Mouse (Mus musculus): ENCODE measurements around the gene Ppil2. TPM values are rescaled to one million over a fixed set of nuclear protein-coding genes. Genes with fewer than 3 reads are reported as not detected.

Gene Ppil2
- total RNA-seq, 2 experiments from 2014 or later: 71.7 to 90.4 TPM

GRCm38 (mm10) chr16:17104600-17104999, 6.5 kb downstream of the Ppil2 start:
- no peak for DNase-seq (ENCODE audit: low spot score in 2 of 2)

- no peak for DNase-seq (ENCODE audit: low spot score in 2 of 2)
These were observed 8.3 kb downstream of the Ppil2 start for GRCm38 (mm10) chr16:17102630-17103220.

GRCm38 (mm10) chr16:17096938-17097337, 14.1 kb downstream of the Ppil2 start:
- DNase-seq (ENCODE audit: low spot score in 2 of 2): no peak

- no peak for DNase-seq (ENCODE audit: low spot score in 2 of 2)
These were observed 22.7 kb downstream of the Ppil2 start for GRCm38 (mm10) chr16:17088346-17088745.

- DNase-seq (ENCODE audit: low spot score in 2 of 2): no peak
These were observed 24.3 kb downstream of the Ppil2 start for GRCm38 (mm10) chr16:17086669-17087193.

GRCm38 (mm10) chr16:17086241-17086640, 24.8 kb downstream of the Ppil2 start:
- no peak for DNase-seq (ENCODE audit: low spot score in 2 of 2)

GRCm38 (mm10) chr16:17085636-17086035, 25.4 kb downstream of the Ppil2 start:
- peak in 1 of 2 experiments; percentile 36 for DNase-seq (ENCODE audit: low spot score in 2 of 2)

- DNase-seq (ENCODE audit: low spot score in 2 of 2): no peak
These were observed 28.8 kb downstream of the Ppil2 start for GRCm38 (mm10) chr16:17082121-17082792.

GRCm38 (mm10) chr16:17078101-17078500, 33.0 kb downstream of the Ppil2 start:
- DNase-seq (ENCODE audit: low spot score in 2 of 2): no peak

GRCm38 (mm10) chr16:17076869-17077268, 34.2 kb downstream of the Ppil2 start:
- DNase-seq (ENCODE audit: low spot score in 2 of 2): no peak

GRCm38 (mm10) chr16:17076301-17076700, 34.8 kb downstream of the Ppil2 start:
- DNase-seq (ENCODE audit: low spot score in 2 of 2): no peak

GRCm38 (mm10) chr16:17073000-17073399, 38.1 kb downstream of the Ppil2 start:
- no peak for DNase-seq (ENCODE audit: low spot score in 2 of 2)

- no peak for DNase-seq (ENCODE audit: low spot score in 2 of 2)
These were observed 40.3 kb downstream of the Ppil2 start for GRCm38 (mm10) chr16:17070716-17071115.

- DNase-seq (ENCODE audit: low spot score in 2 of 2): peak; percentile 92 to 94
These were observed 41.3 kb downstream of the Ppil2 start, which contains the start of gene Ypel1 for GRCm38 (mm10) chr16:17069511-17070443. Gene Ypel1, plus strand, starts transcription at chr16:17069696.

- no peak for DNase-seq (ENCODE audit: low spot score in 2 of 2)
These were observed 43.5 kb downstream of the Ppil2 start for GRCm38 (mm10) chr16:17067552-17067951.

- no peak for DNase-seq (ENCODE audit: low spot score in 2 of 2)
These were observed 48.7 kb downstream of the Ppil2 start for GRCm38 (mm10) chr16:17062338-17062737.

- no peak for DNase-seq (ENCODE audit: low spot score in 2 of 2)
These were observed 55.5 kb downstream of the Ppil2 start for GRCm38 (mm10) chr16:17055584-17055983.

GRCm38 (mm10) chr16:17053903-17054302, 57.2 kb downstream of the Ppil2 start:
- DNase-seq (ENCODE audit: low spot score in 2 of 2): no peak

- DNase-seq (ENCODE audit: low spot score in 2 of 2): no peak
These were observed 59.0 kb downstream of the Ppil2 start for GRCm38 (mm10) chr16:17052087-17052486.

GRCm38 (mm10) chr16:17049886-17050285, 61.2 kb downstream of the Ppil2 start:
- DNase-seq (ENCODE audit: low spot score in 2 of 2): no peak

GRCm38 (mm10) chr16:17045287-17045686, 65.8 kb downstream of the Ppil2 start:
- no peak for DNase-seq (ENCODE audit: low spot score in 2 of 2)

All from adrenal gland, adult 18-20 months (tissue).